In the genomic region with DNA sequence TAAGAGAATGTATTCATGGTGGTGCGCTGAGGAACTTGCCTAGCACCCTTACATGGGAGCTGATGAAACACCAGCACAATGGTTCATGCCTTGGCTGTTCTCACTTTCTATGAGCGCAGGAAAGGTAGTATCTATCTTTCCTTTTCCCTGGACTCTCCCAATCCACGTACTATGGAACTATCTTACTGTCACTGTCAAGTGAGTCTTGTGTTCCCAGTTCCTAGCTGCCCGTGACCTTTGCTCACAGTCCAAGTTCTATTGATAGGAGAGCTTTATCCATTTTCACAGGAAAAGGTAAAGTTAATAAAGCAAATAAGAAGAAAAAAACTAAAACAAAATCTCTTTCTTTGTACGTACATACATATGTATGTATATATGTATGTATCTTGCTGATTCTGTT, we compare ENCODE assay signal across 20 mouse cellular contexts. TPM values are rescaled to one million over a fixed set of nuclear protein-coding genes. Genes with fewer than 3 reads are reported as not detected.
DNase-seq lines count a peak whose midpoint lies in the region; ATAC-seq and TF ChIP-seq lines count a peak whose summit lies in the region.
"Had no signal": no experiment of that assay in that cellular context is flagged by ENCODE, and none has a peak within 500 bp of the region (broad histone marks: within the 10 kb centered on the region; RNA-seq: fewer than 3 reads in every experiment).

No protein-coding gene starts in this region.

- no peak for ATAC-seq in heart, embryonic 14.5 days (ENCODE audit: insufficient number of reproducible peaks, insufficient read depth, low FRiP score, low read depth)
- ATAC-seq in liver, embryonic 11.5 days (replicated peaks; ENCODE audit: low FRiP score) = no peak
- peak; percentile 81 for ATAC-seq in intestine, embryonic 15.5 days
- ATAC-seq in stomach, embryonic 16.5 days (ENCODE audit: insufficient read depth, low FRiP score) = no peak
- ATAC-seq in hindbrain, embryonic 13.5 days (ENCODE audit: low FRiP score) = no peak
- ATAC-seq: forebrain, embryonic 16.5 days had no signal

- no peak for DNase-seq in heart, adult 8-10 months (ENCODE audit: low spot score)
- peak; percentile 75 for DNase-seq in liver, adult 2 months (ENCODE audit: extremely low read depth, low read depth, low spot score)
- no peak for DNase-seq in liver, embryonic 11.5 days (ENCODE audit: low spot score)
- DNase-seq: cerebellum, adult 18-20 months; cerebellum, postnatal 14 days; gastrocnemius, postnatal 14 days; heart, adult 11 months; kidney, adult 8-10 months; kidney, postnatal 25 days had no signal

- no peaks in the 10 kb centered on the region for H3K27me3 ChIP-seq in heart, embryonic 14.5 days (ENCODE audit: control insufficient read depth, insufficient read depth, low read length)
- no peaks in the 10 kb centered on the region for H3K27me3 ChIP-seq in liver, adult 2 months (ENCODE audit: control insufficient read depth, insufficient read depth, low read length)
- no peaks in the 10 kb centered on the region for H3K27me3 ChIP-seq in liver, embryonic 11.5 days (replicated peaks; ENCODE audit: control insufficient read depth, insufficient read depth, low read length)
- H3K27me3 ChIP-seq in intestine, embryonic 15.5 days (replicated peaks) = no peaks in the 10 kb centered on the region
- H3K27me3 ChIP-seq in stomach, embryonic 16.5 days (ENCODE audit: control insufficient read depth, insufficient read depth, low read length) = no peaks in the 10 kb centered on the region
- H3K27me3 ChIP-seq in hindbrain, embryonic 13.5 days = no peaks in the 10 kb centered on the region
- H3K27me3 ChIP-seq: limb, embryonic 12.5 days; lung, embryonic 15.5 days had no signal

- peaks cover 6% of the 10 kb centered on the region; the same call in 1 of the 2 replicates for H3K79me2 ChIP-seq in liver, adult 2 months (ENCODE audit: control insufficient read depth, insufficient read depth, low read length)

- TF ChIP-seq CTCF in liver, adult 2 months (IDR thresholded peaks at IDR 0.05; ENCODE audit: low read depth, low read length) = no peak

- H3K36me3 ChIP-seq in heart, embryonic 14.5 days (ENCODE audit: control insufficient read depth, insufficient read depth, low read length) = no peaks in the 10 kb centered on the region
- H3K36me3 ChIP-seq in liver, adult 2 months (ENCODE audit: control insufficient read depth, insufficient read depth, low read length) = no peaks in the 10 kb centered on the region; the same call in 1 of the 2 replicates
- H3K36me3 ChIP-seq in liver, embryonic 11.5 days (ENCODE audit: control insufficient read depth, insufficient read depth, low read length) = no peaks in the 10 kb centered on the region
- H3K36me3 ChIP-seq in intestine, embryonic 15.5 days = no peaks in the 10 kb centered on the region
- no peaks in the 10 kb centered on the region for H3K36me3 ChIP-seq in stomach, embryonic 16.5 days (ENCODE audit: control insufficient read depth, insufficient read depth, low read length)
- H3K36me3 ChIP-seq in hindbrain, embryonic 13.5 days = peaks cover 18% of the 10 kb centered on the region

- WGBS in heart, embryonic 14.5 days = 73% methylated on average over 5 of the region's 5 CpGs
- WGBS in liver, adult 2 months = 42% methylated on average over 5 of the region's 5 CpGs
- 80% methylated on average over 5 of the region's 5 CpGs for WGBS in liver, embryonic 11.5 days
- 76% methylated on average over 5 of the region's 5 CpGs for WGBS in intestine, embryonic 15.5 days
- 76% methylated on average over 5 of the region's 5 CpGs for WGBS in stomach, embryonic 16.5 days
- 85% methylated on average over 5 of the region's 5 CpGs for WGBS in hindbrain, embryonic 13.5 days

- no peak overlapping the region for H3K9ac ChIP-seq in heart, embryonic 14.5 days (ENCODE audit: low read length)
- H3K9ac ChIP-seq in liver, adult 2 months (ENCODE audit: low read depth, low read length) = no peak overlapping the region
- H3K9ac ChIP-seq in liver, embryonic 11.5 days (ENCODE audit: low read depth, low read length) = no peak overlapping the region
- H3K9ac ChIP-seq in intestine, embryonic 15.5 days = no peak overlapping the region
- H3K9ac ChIP-seq in stomach, embryonic 16.5 days (ENCODE audit: low read length) = no peak overlapping the region
- H3K9ac ChIP-seq in hindbrain, embryonic 13.5 days = no peak overlapping the region
- H3K9ac ChIP-seq: limb, embryonic 12.5 days; liver, embryonic 14.5 days; lung, embryonic 15.5 days had no signal

- H3K4me1 ChIP-seq in heart, embryonic 14.5 days (ENCODE audit: control insufficient read depth in 2 of 2, insufficient read depth in 2 of 2, low read length in 2 of 2) = peaks cover 5 to 11% of the 10 kb centered on the region in 2 experiments
- peaks cover 12% of the 10 kb centered on the region for H3K4me1 ChIP-seq in liver, adult 2 months (ENCODE audit: control insufficient read depth, insufficient read depth, low read length)
- H3K4me1 ChIP-seq in liver, embryonic 11.5 days (replicated peaks; ENCODE audit: control insufficient read depth, insufficient read depth, low read length) = peaks cover 4% of the 10 kb centered on the region; the same call in 1 of the 2 replicates
- no peaks in the 10 kb centered on the region for H3K4me1 ChIP-seq in intestine, embryonic 15.5 days (replicated peaks)
- H3K4me1 ChIP-seq in stomach, embryonic 16.5 days (ENCODE audit: control insufficient read depth, insufficient read depth, low read length) = peaks cover 11% of the 10 kb centered on the region
- peaks cover 11% of the 10 kb centered on the region for H3K4me1 ChIP-seq in hindbrain, embryonic 13.5 days (replicated peaks)

- no peak overlapping the region for H3K4me3 ChIP-seq in heart, embryonic 14.5 days (ENCODE audit: control insufficient read depth in 1 of 2, insufficient read depth in 1 of 2, low read depth in 1 of 2, low read length in 2 of 2)
- H3K4me3 ChIP-seq in liver, adult 2 months (ENCODE audit: insufficient read depth, low read depth, low read length) = no peak overlapping the region
- H3K4me3 ChIP-seq in liver, embryonic 11.5 days (ENCODE audit: low read depth, low read length) = no peak overlapping the region
- H3K4me3 ChIP-seq in intestine, embryonic 15.5 days (replicated peaks) = no peak overlapping the region
- H3K4me3 ChIP-seq in stomach, embryonic 16.5 days (replicated peaks; ENCODE audit: low read length) = no peak overlapping the region
- no peak overlapping the region for H3K4me3 ChIP-seq in hindbrain, embryonic 13.5 days
- H3K4me3 ChIP-seq: forebrain, embryonic 10.5 days; limb, embryonic 12.5 days; lung, embryonic 15.5 days had no signal

- H3K9me3 ChIP-seq in heart, embryonic 14.5 days (ENCODE audit: control insufficient read depth, low read length) = no peaks in the 10 kb centered on the region
- H3K9me3 ChIP-seq in liver, embryonic 11.5 days (ENCODE audit: control insufficient read depth, low read length) = no peaks in the 10 kb centered on the region
- no peaks in the 10 kb centered on the region for H3K9me3 ChIP-seq in intestine, embryonic 15.5 days
- H3K9me3 ChIP-seq in stomach, embryonic 16.5 days (replicated peaks; ENCODE audit: control insufficient read depth, low read length) = no peaks in the 10 kb centered on the region
- H3K9me3 ChIP-seq in hindbrain, embryonic 13.5 days = no peaks in the 10 kb centered on the region
- H3K9me3 ChIP-seq: forebrain, embryonic 10.5 days; limb, embryonic 12.5 days; lung, embryonic 15.5 days had no signal

- H3K27ac ChIP-seq in heart, embryonic 14.5 days (replicated peaks in 1 of 2; ENCODE audit: control insufficient read depth in 1 of 2, insufficient read depth in 1 of 2, low read depth in 2 of 2, low read length in 2 of 2) = peak overlapping the region; percentile 38 to 72; a peak in 3 of 4 replicates
- H3K27ac ChIP-seq in liver, adult 2 months (replicated peaks; ENCODE audit: insufficient read depth, low read depth, low read length) = peak overlapping the region; percentile 25
- no peak overlapping the region for H3K27ac ChIP-seq in liver, embryonic 11.5 days (ENCODE audit: low read depth, low read length)
- H3K27ac ChIP-seq in intestine, embryonic 15.5 days = no peak overlapping the region; the same call in 1 of the 2 replicates
- peak overlapping the region; percentile 38; the same call in 1 of the 2 replicates for H3K27ac ChIP-seq in stomach, embryonic 16.5 days (ENCODE audit: low read length)
- H3K27ac ChIP-seq in hindbrain, embryonic 13.5 days = no peak overlapping the region
- H3K27ac ChIP-seq: forebrain, embryonic 10.5 days; limb, embryonic 12.5 days; liver, embryonic 14.5 days; macrophage had no signal

- H3K4me2 ChIP-seq in heart, embryonic 14.5 days (ENCODE audit: low read length) = no peak overlapping the region
- H3K4me2 ChIP-seq in liver, embryonic 11.5 days = no peak overlapping the region
- H3K4me2 ChIP-seq in intestine, embryonic 15.5 days (replicated peaks) = no peak overlapping the region
- H3K4me2 ChIP-seq in stomach, embryonic 16.5 days (ENCODE audit: low read depth, low read length) = no peak overlapping the region
- H3K4me2 ChIP-seq in hindbrain, embryonic 13.5 days = no peak overlapping the region
- H3K4me2 ChIP-seq: limb, embryonic 12.5 days; lung, embryonic 15.5 days; midbrain, embryonic 11.5 days had no signal

- no peak for TF ChIP-seq POLR2A in liver, adult 2 months (IDR thresholded peaks at IDR 0.05; ENCODE audit: extremely low read depth, insufficient read depth, low read length)

RNA-seq across cellular contexts. Expression of gene Fnbp1l, which starts 28.7 kb away (rescaled TPM):
- 24.5 and 29.5 TPM in 2 replicates for polyA plus RNA-seq in heart, embryonic 14.5 days (2014; fragmentation: Nextera tagmentation; extraction: Ambion mirVana)
- total RNA-seq in heart, adult 8-10 months (2022) = 10 to 100 TPM; 11.9 to 15.8 (median 14.3) TPM
- 8.7 and 9.3 TPM in 2 replicates for total RNA-seq in liver, adult 2 months (2014; rRNA removed)
- polyA plus RNA-seq in liver, adult 2 months (2012; rRNA removed) = 2.9 and 3.1 TPM in 2 replicates
- 16.6 and 17.5 TPM in 2 replicates for polyA plus RNA-seq in liver, embryonic 11.5 days (2014; fragmentation: Nextera tagmentation; extraction: Ambion mirVana)
- 40.0 and 43.1 TPM in 2 replicates for polyA plus RNA-seq in intestine, embryonic 15.5 days (2015; fragmentation: Nextera tagmentation; extraction: Ambion mirVana)
- polyA plus RNA-seq in stomach, embryonic 16.5 days (2015; fragmentation: Nextera tagmentation; extraction: Ambion mirVana) = 42.8 and 43.9 TPM in 2 replicates
- 211 and 214 TPM in 2 replicates for polyA plus RNA-seq in hindbrain, embryonic 13.5 days (2015; fragmentation: Nextera tagmentation; extraction: Ambion mirVana)

Comparison
In these comparisons a context has a peak if more than half of its experiments do, and no peak if none do; other contexts are left out.
1. H3K27ac ChIP-seq: peak in heart, embryonic 14.5 days (2 of 2), liver, adult 2 months (single experiment) and stomach, embryonic 16.5 days (single experiment); none in liver, embryonic 11.5 days (single experiment), intestine, embryonic 15.5 days (single experiment) and hindbrain, embryonic 13.5 days (single experiment).